Mouse (Mus musculus): ENCODE data around the gene S100a6. TPM values are rescaled to one million over a fixed set of nuclear protein-coding genes. Genes with fewer than 3 reads are reported as not detected.

The S100a6 gene
- polyA plus RNA-seq, 1 experiment from 2014 or later: 22.4 TPM

GRCm38 (mm10) chr3:90605049-90605448 is 7.6 kb upstream of the S100a6 start:
- DNase-seq (ENCODE audit: extremely low spot score, low spot score): no peak
- no peak overlapping the region for H3K4me3 ChIP-seq
- peaks cover 24% of the 10 kb centered on the region for H3K4me1 ChIP-seq
- 87% methylated on average over 3 of the region's 3 CpGs for WGBS
- H3K36me3 ChIP-seq (replicated peaks): no peaks in the 10 kb centered on the region
- H3K27me3 ChIP-seq (ENCODE audit: poor library complexity, severe bottlenecking): no peaks in the 10 kb centered on the region
- H3K27ac ChIP-seq: peak overlapping the region; percentile 62; the same call in 1 of the 2 replicates
- H3K9me3 ChIP-seq: no peaks in the 10 kb centered on the region

- Histone ChIP-seq H3K4me1 (peaks cover 24% of the 10 kb centered on the region), H3K27me3 (ENCODE audit: poor library complexity, severe bottlenecking) (no peaks in the 10 kb centered on the region), H3K27ac (peak overlapping the region; percentile 56), H3K4me3 (no peak overlapping the region), H3K36me3 (replicated peaks) (no peaks in the 10 kb centered on the region), H3K9me3 (no peaks in the 10 kb centered on the region)
- no peak for DNase-seq (ENCODE audit: extremely low spot score, low spot score)
- WGBS: 69% methylated on average over 2 of the region's 2 CpGs
These were observed 6.9 kb upstream of the S100a6 start for GRCm38 (mm10) chr3:90605736-90606135.

- peak; percentile 49 for DNase-seq (ENCODE audit: extremely low spot score, low spot score)
- H3K27me3 ChIP-seq (ENCODE audit: poor library complexity, severe bottlenecking): no peaks in the 10 kb centered on the region
- peaks cover 24% of the 10 kb centered on the region for H3K4me1 ChIP-seq
- H3K36me3 ChIP-seq (replicated peaks): no peaks in the 10 kb centered on the region
- no peak overlapping the region for H3K4me3 ChIP-seq
- 91% methylated on average over 6 of the region's 6 CpGs for WGBS
- H3K27ac ChIP-seq: peak overlapping the region; percentile 56
- H3K9me3 ChIP-seq: no peaks in the 10 kb centered on the region
These were observed 6.5 kb upstream of the S100a6 start for GRCm38 (mm10) chr3:90606185-90606584.

- no peak overlapping the region for H3K4me3 ChIP-seq
- peaks cover 24% of the 10 kb centered on the region for H3K4me1 ChIP-seq
- no peak overlapping the region for H3K27ac ChIP-seq
- no peaks in the 10 kb centered on the region for H3K36me3 ChIP-seq (replicated peaks)
- no peak for DNase-seq (ENCODE audit: extremely low spot score, low spot score)
- H3K9me3 ChIP-seq: no peaks in the 10 kb centered on the region
- no peaks in the 10 kb centered on the region for H3K27me3 ChIP-seq (ENCODE audit: poor library complexity, severe bottlenecking)
- WGBS: 82% methylated on average over 3 of the region's 3 CpGs
These were observed 5.3 kb upstream of the S100a6 start for GRCm38 (mm10) chr3:90607361-90607760.

- 73% methylated on average over 3 of the region's 3 CpGs for WGBS
- no peaks in the 10 kb centered on the region for H3K9me3 ChIP-seq
- H3K36me3 ChIP-seq (replicated peaks): no peaks in the 10 kb centered on the region
- H3K27me3 ChIP-seq (ENCODE audit: poor library complexity, severe bottlenecking): peaks cover 2% of the 10 kb centered on the region
- H3K27ac ChIP-seq: no peak within 1 kb of the TSS
- no peak for DNase-seq (ENCODE audit: extremely low spot score, low spot score)
- peaks cover 30% of the 10 kb centered on the region for H3K4me1 ChIP-seq
- no peak within 1 kb of the TSS for H3K4me3 ChIP-seq
These were observed 4.5 kb upstream of the S100a6 start, which contains the start of gene S100a5 for GRCm38 (mm10) chr3:90608223-90608622. TSS of gene S100a5 (plus strand) at chr3:90608523.

- Histone ChIP-seq H3K9me3 (no peaks in the 10 kb centered on the region), H3K36me3 (replicated peaks) (no peaks in the 10 kb centered on the region), H3K4me1 (peaks cover 32% of the 10 kb centered on the region), H3K27me3 (ENCODE audit: poor library complexity, severe bottlenecking) (peaks cover 11% of the 10 kb centered on the region), H3K27ac (no peak overlapping the region), H3K4me3 (no peak overlapping the region)
- DNase-seq (ENCODE audit: extremely low spot score, low spot score): no peak
These were observed 3.6 kb upstream of the S100a6 start for GRCm38 (mm10) chr3:90609102-90609501.

- Histone ChIP-seq H3K27me3 (ENCODE audit: poor library complexity, severe bottlenecking) (peaks cover 17% of the 10 kb centered on the region), H3K4me3 (no peak overlapping the region), H3K4me1 (peaks cover 14% of the 10 kb centered on the region), H3K27ac (no peak overlapping the region), H3K36me3 (replicated peaks) (no peaks in the 10 kb centered on the region), H3K9me3 (no peaks in the 10 kb centered on the region)
- no peak for DNase-seq (ENCODE audit: extremely low spot score, low spot score)
- 82% methylated on average over 3 of the region's 3 CpGs for WGBS
These were observed 1.2 kb upstream of the S100a6 start for GRCm38 (mm10) chr3:90611494-90611893.

GRCm38 (mm10) chr3:90612061-90612460 is 621 bp upstream of the S100a6 start:
- Histone ChIP-seq H3K9me3 (no peaks in the 10 kb centered on the region), H3K36me3 (replicated peaks) (no peaks in the 10 kb centered on the region), H3K27me3 (ENCODE audit: poor library complexity, severe bottlenecking) (peaks cover 17% of the 10 kb centered on the region), H3K4me1 (peaks cover 14% of the 10 kb centered on the region), H3K27ac (no peak overlapping the region), H3K4me3 (no peak overlapping the region)
- no peak for DNase-seq (ENCODE audit: extremely low spot score, low spot score)
- 58% methylated on average over 4 of the region's 4 CpGs for WGBS

- WGBS: 63% methylated on average over 7 of the region's 7 CpGs
- Histone ChIP-seq H3K27me3 (ENCODE audit: poor library complexity, severe bottlenecking) (peaks cover 17% of the 10 kb centered on the region), H3K9me3 (no peaks in the 10 kb centered on the region), H3K4me1 (peaks cover 14% of the 10 kb centered on the region), H3K36me3 (replicated peaks) (no peaks in the 10 kb centered on the region), H3K4me3 (peak overlapping the region; percentile 55), H3K27ac (0 out of 2 replicates have a peak overlapping the region, but pooled peaks have one; percentile 68)
- no peak for DNase-seq (ENCODE audit: extremely low spot score, low spot score)
These were observed 922 bp downstream of the S100a6 start for GRCm38 (mm10) chr3:90613461-90614147.

- WGBS: 90% methylated on average over 6 of the region's 6 CpGs
- peaks cover 17% of the 10 kb centered on the region for H3K27me3 ChIP-seq (ENCODE audit: poor library complexity, severe bottlenecking)
- H3K4me1 ChIP-seq: peaks cover 14% of the 10 kb centered on the region
- no peak overlapping the region for H3K4me3 ChIP-seq
- DNase-seq (ENCODE audit: extremely low spot score, low spot score): no peak
- H3K36me3 ChIP-seq (replicated peaks): no peaks in the 10 kb centered on the region
- no peaks in the 10 kb centered on the region for H3K9me3 ChIP-seq
- no peak overlapping the region for H3K27ac ChIP-seq
These were observed 1.5 kb downstream of the S100a6 start for GRCm38 (mm10) chr3:90614148-90614530.

- Histone ChIP-seq H3K27me3 (ENCODE audit: poor library complexity, severe bottlenecking) (peaks cover 17% of the 10 kb centered on the region), H3K9me3 (no peaks in the 10 kb centered on the region), H3K4me3 (no peak overlapping the region), H3K4me1 (peaks cover 14% of the 10 kb centered on the region), H3K36me3 (replicated peaks) (no peaks in the 10 kb centered on the region), H3K27ac (no peak overlapping the region)
- no peak for DNase-seq (ENCODE audit: extremely low spot score, low spot score)
- WGBS: 79% methylated on average over 11 of the region's 11 CpGs
These were observed 2.0 kb downstream of the S100a6 start for GRCm38 (mm10) chr3:90614611-90615251.

GRCm38 (mm10) chr3:90615415-90615814 is 2.7 kb downstream of the S100a6 start:
- H3K27ac ChIP-seq: no peak overlapping the region
- H3K4me3 ChIP-seq: no peak overlapping the region
- peaks cover 17% of the 10 kb centered on the region for H3K27me3 ChIP-seq (ENCODE audit: poor library complexity, severe bottlenecking)
- peaks cover 14% of the 10 kb centered on the region for H3K4me1 ChIP-seq
- H3K9me3 ChIP-seq: no peaks in the 10 kb centered on the region
- peak; percentile 47 for DNase-seq (ENCODE audit: extremely low spot score, low spot score)
- 10% methylated on average over 7 of the region's 7 CpGs for WGBS
- no peaks in the 10 kb centered on the region for H3K36me3 ChIP-seq (replicated peaks)

GRCm38 (mm10) chr3:90615911-90616310 is 3.2 kb downstream of the S100a6 start:
- Histone ChIP-seq H3K27me3 (ENCODE audit: poor library complexity, severe bottlenecking) (peaks cover 17% of the 10 kb centered on the region), H3K4me3 (no peak overlapping the region), H3K27ac (no peak overlapping the region), H3K9me3 (no peaks in the 10 kb centered on the region), H3K4me1 (peaks cover 14% of the 10 kb centered on the region), H3K36me3 (replicated peaks) (no peaks in the 10 kb centered on the region)
- no peak for DNase-seq (ENCODE audit: extremely low spot score, low spot score)
- WGBS: 91% methylated on average over 1 of the region's 1 CpGs
